Mouse (Mus musculus) midbrain, embryonic 16.5 days (tissue): ENCODE data around the gene 1700001O22Rik. TPM values are rescaled to one million over a fixed set of nuclear protein-coding genes. Genes with fewer than 3 reads are reported as not detected.

Experiments
- ATAC-seq: fragments of 200-750 bp; cut with Nextera tagmentation; 2 replicates; pipeline ENCODE4 v1.8.0; 2017; ENCODE audit warnings: moderate TSS enrichment
- H3K27ac ChIP-seq: fragments of 300-500 bp; sonication (generic); 2 replicates; pipeline ENCODE4 v1.5.1; 2014; ENCODE audit warnings: mild to moderate bottlenecking, low read length, mixed read lengths
- H3K27me3 ChIP-seq: fragments of 300-500 bp; sonication (generic); 2 replicates; pipeline ENCODE4 v1.6.1; 2014; ENCODE audit warnings: low read depth, low read length, mixed read lengths; ENCODE audit not compliant: control insufficient read depth, insufficient read depth
- H3K36me3 ChIP-seq: fragments of 300-500 bp; sonication (generic); 2 replicates; pipeline ENCODE4 v1.6.1; 2014; ENCODE audit warnings: mild to moderate bottlenecking, low read length, moderate library complexity, mixed read lengths; ENCODE audit not compliant: control insufficient read depth, insufficient read depth
- H3K4me1 ChIP-seq: fragments of 300-500 bp; sonication (generic); 2 replicates; pipeline ENCODE4 v1.6.1; 2014; ENCODE audit warnings: mild to moderate bottlenecking, low read length, mixed read lengths; ENCODE audit not compliant: control insufficient read depth, insufficient read depth
- H3K4me2 ChIP-seq: fragments of 300-500 bp; sonication (generic); 2 replicates; pipeline ENCODE4 v1.6.1; 2014; ENCODE audit warnings: mild to moderate bottlenecking, low read length, mixed read lengths
- H3K4me3 ChIP-seq: fragments of 300-500 bp; sonication (generic); 2 replicates; pipeline ENCODE4 v1.5.1; 2014; ENCODE audit warnings: low read depth, mild to moderate bottlenecking, low read length, moderate library complexity, mixed read lengths
- H3K9ac ChIP-seq: fragments of 300-500 bp; sonication (generic); 2 replicates; pipeline ENCODE4 v1.6.1; 2014; ENCODE audit warnings: low read depth, low read length, mixed read lengths
- H3K9me3 ChIP-seq: fragments of 300-500 bp; sonication (generic); replicated peaks from 2 replicates; pipeline ENCODE4 v1.6.1; 2014; ENCODE audit warnings: mild to moderate bottlenecking, low read length, mixed read lengths; ENCODE audit not compliant: control insufficient read depth, poor library complexity, severe bottlenecking
- WGBS: fragments of 180-500 bp; shearing (Covaris S2); extraction: QIAGEN DNeasy Blood & Tissue Kit; methylation state at CpG from one replicate; pipeline ENCODE4 v1.1.7; 2014; 5-methylcytosine and 5-hydroxymethylcytosine counted together
- polyA plus RNA-seq: library from polyadenylated mRNA; unstranded; fragments of >200 nt; fragmentation: Nextera tagmentation; extraction: Ambion mirVana; gene quantifications from 2 replicates; pipeline ENCODE4 v1.2.1, GENCODE M21; 2015

Gene 1700001O22Rik
- polyA plus RNA-seq, 1 experiment from 2014 or later: 2.1 TPM

DNA sequence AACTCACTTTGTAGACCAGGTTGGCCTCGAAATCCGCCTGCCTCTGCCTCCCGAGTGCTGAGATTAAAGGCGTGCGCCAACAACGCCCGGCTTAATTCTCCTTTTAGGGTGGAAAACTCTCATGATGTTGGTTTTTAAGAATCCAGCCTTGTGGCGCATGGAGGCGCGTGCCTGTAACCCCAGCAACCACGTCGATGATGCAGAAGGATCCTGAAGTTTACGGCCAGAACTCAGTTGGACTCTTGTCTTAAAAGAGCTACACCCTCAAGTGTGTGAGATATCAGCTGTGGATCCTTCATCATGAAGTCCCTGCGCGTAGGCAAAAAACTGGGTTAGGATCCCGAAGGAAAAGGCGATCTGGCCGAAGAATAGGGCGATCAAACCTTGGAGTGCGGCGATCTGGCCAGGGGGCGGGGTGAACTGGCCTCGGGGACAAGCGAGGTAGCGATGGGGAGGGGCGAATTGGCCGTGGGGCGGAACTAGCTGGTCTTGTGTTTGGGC lies 3.7 kb upstream of the 1700001O22Rik start:
- WGBS: 5% methylated on average over 28 of the region's 28 CpGs
- peaks cover 8% of the 10 kb centered on the region for H3K27me3 ChIP-seq
- H3K4me2 ChIP-seq: peak overlapping the region; percentile 88
- peak overlapping the region; percentile 54 for H3K4me3 ChIP-seq
- peak overlapping the region; percentile 77 for H3K9ac ChIP-seq
- no peaks in the 10 kb centered on the region for H3K36me3 ChIP-seq
- peak overlapping the region; percentile 81 for H3K27ac ChIP-seq
- peaks cover 19% of the 10 kb centered on the region for H3K4me1 ChIP-seq
- ATAC-seq: no peak; the same call in none of the 2 replicates
- no peaks in the 10 kb centered on the region for H3K9me3 ChIP-seq

DNA sequence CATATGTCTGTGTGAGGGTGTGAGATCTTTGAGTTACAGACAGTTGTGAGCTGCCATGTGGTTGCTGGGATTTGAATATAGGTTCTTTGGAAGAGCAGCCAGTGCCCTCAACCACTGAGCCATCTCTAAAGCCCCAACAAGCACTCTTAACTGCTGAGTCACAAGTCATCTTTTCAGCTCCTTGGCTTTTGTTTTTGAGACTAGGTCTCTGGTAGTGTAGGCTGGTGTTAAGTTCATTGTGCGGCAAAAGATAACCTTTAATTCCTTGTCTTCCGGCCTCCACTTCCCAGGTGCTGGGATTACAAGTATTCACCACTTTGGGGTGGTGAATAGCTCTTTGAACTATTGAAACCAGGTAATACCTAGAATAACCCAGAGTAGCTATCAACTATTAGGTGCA lies 2.5 kb upstream of the 1700001O22Rik start:
- Histone ChIP-seq H3K27ac (no peak overlapping the region), H3K9me3 (no peaks in the 10 kb centered on the region)

DNA sequence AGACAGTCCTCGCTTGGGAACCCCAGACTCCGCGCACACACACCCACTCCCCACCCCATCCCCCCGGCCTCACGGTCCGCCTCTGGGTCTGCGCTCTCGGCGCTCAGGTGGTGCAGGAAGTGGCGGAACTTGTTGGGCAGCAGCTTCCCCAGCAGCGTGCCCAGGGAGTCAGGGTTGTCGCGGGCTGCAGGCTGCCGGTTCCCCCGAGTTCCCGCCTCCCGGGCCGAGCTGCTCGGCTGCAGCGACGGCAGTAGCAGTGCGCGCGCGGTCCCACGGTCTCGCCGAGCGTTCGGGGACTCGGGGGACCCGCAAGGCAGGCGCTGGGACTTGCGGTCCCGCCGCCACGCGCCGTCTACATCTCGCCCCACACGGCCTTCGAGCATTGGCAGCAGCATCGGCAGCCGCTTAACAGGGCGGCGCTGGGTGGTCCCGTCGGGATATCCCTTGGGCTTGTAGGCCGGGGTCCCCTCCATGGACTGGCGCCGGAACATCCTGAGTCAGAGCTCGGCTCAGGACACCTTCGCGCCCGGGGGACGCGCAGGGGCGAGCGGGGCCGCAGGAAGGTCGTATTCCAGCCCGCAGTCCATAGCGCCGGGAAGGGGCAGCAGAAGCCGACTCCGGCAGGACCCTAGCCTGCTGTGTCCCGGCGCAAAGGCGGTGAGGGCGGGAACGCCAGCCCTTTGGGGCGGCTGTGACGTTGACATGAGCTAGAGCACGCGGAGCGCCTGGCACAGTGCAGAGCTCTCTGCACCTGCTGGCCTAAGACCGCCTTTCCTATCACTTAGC lies 2.2 kb downstream of the 1700001O22Rik start:
- Histone ChIP-seq H3K36me3 (no peaks in the 10 kb centered on the region), H3K4me1 (peaks cover 18% of the 10 kb centered on the region), H3K27ac (no peak overlapping the region), H3K9me3 (no peaks in the 10 kb centered on the region), H3K4me3 (peak overlapping the region; percentile 43), H3K4me2 (peak overlapping the region; percentile 91), H3K27me3 (peaks cover 8% of the 10 kb centered on the region), H3K9ac (peak overlapping the region; percentile 69)
- under 1% methylated on average over 72 of the region's 77 CpGs for whole genome bisulfite sequencing
- ATAC-seq: no peak

More for the DNA sequence above, 2.5 kb upstream of the 1700001O22Rik start:
- no peak overlapping the region for H3K9ac ChIP-seq
- WGBS: 97% methylated on average over 2 of the region's 2 CpGs
- H3K4me2 ChIP-seq: no peak overlapping the region
- no peak for ATAC-seq
- peaks cover 25% of the 10 kb centered on the region for H3K4me1 ChIP-seq
- H3K36me3 ChIP-seq: no peaks in the 10 kb centered on the region
- peaks cover 8% of the 10 kb centered on the region for H3K27me3 ChIP-seq
- no peak overlapping the region for H3K4me3 ChIP-seq

- Histone ChIP-seq H3K4me3 (peak overlapping the region; percentile 43), H3K27me3 (peaks cover 8% of the 10 kb centered on the region), H3K9me3 (no peaks in the 10 kb centered on the region), H3K4me1 (peaks cover 24% of the 10 kb centered on the region), H3K4me2 (peak overlapping the region; percentile 91), H3K36me3 (no peaks in the 10 kb centered on the region), H3K9ac (peak overlapping the region; percentile 69), H3K27ac (no peak overlapping the region)
- ATAC-seq: no peak
- 47% methylated on average over 6 of the region's 7 CpGs for WGBS
Measured at GRCm38 (mm10) chr2:30800671-30801066, 2.8 kb downstream of the 1700001O22Rik start.

DNA sequence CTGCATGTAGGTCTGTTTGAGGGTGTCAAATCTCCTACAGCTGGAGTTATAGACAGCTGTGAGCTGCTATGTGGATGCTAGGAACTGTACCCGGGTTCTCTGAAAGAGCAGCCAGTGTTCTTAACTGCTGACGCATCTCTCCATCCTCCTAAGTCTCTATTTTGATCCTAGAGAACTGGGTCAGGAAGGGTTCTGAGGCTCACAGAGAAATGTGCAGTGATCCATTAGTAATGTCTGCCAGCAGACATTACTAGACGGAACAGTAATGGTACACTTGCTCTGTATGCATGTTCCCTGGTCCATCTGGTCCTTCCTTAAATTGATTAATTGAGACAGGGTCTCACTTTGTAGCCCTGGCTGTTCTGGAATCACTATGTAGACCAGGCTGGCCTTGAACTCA lies 4.0 kb downstream of the 1700001O22Rik start:
- H3K9ac ChIP-seq: no peak overlapping the region
- no peak for ATAC-seq
- no peaks in the 10 kb centered on the region for H3K9me3 ChIP-seq
- peaks cover 28% of the 10 kb centered on the region for H3K4me1 ChIP-seq
- peaks cover 8% of the 10 kb centered on the region for H3K27me3 ChIP-seq
- H3K27ac ChIP-seq: no peak overlapping the region
- H3K4me3 ChIP-seq: no peak overlapping the region
- WGBS: 82% methylated on average over 3 of the region's 3 CpGs
- H3K36me3 ChIP-seq: no peaks in the 10 kb centered on the region
- no peak overlapping the region for H3K4me2 ChIP-seq

- Histone ChIP-seq H3K27me3 (no peaks in the 10 kb centered on the region; the same call in 1 of the 2 replicates), H3K9me3 (no peaks in the 10 kb centered on the region), H3K9ac (peak overlapping the region; percentile 51), H3K4me1 (peaks cover 29% of the 10 kb centered on the region), H3K27ac (peak overlapping the region; percentile 79), H3K36me3 (no peaks in the 10 kb centered on the region), H3K4me3 (0 out of 2 replicates have a peak overlapping the region, but pooled peaks have one; percentile 13), H3K4me2 (peak overlapping the region; percentile 49)
- ATAC-seq: peak; percentile 82
- WGBS: 4% methylated on average over 10 of the region's 11 CpGs
Measured at GRCm38 (mm10) chr2:30796382-30796781, 7.1 kb downstream of the 1700001O22Rik start.

- Histone ChIP-seq H3K27ac (peak overlapping the region; percentile 61), H3K36me3 (no peaks in the 10 kb centered on the region), H3K4me2 (peak overlapping the region; percentile 49), H3K9ac (peak overlapping the region; percentile 50), H3K4me3 (no peak overlapping the region), H3K27me3 (no peaks in the 10 kb centered on the region; the same call in 1 of the 2 replicates), H3K4me1 (peaks cover 24% of the 10 kb centered on the region), H3K9me3 (no peaks in the 10 kb centered on the region)
- 55% methylated on average over 5 of the region's 5 CpGs for WGBS
- peak; percentile 19 for ATAC-seq
Measured at GRCm38 (mm10) chr2:30795889-30796275, 7.6 kb downstream of the 1700001O22Rik start.

DNA sequence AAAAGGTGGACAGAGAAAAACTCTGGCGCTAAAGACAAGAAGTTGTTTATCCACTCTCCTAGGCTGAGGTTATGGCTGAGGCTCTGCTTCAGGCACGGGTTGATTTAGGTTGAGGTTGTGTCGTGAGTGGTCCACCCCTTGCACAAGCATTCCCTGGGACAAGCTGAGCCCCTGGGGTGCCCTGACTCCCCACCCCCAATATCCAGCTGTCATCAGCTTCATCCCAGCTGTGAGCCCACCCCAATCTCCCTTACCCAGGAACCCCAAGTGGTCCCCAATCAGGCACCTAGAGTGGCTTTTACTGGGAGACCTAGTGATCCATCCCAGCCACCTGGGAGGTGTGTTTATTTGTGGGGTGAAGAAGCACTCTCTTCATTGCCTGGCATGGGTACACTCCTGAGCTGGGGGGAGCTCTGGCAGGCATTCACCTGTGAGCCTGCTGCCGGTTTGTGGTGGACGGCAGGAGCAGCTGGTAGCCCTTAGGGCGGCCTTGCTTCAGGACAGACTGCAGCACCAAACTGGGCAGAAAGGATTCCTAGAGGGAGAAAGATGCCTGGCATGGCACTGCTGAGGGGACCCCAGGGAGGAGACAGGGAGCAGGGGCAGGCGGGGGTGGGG lies 8.1 kb downstream of the 1700001O22Rik start:
- H3K4me2 ChIP-seq: peak overlapping the region; percentile 60; the same call in 1 of the 2 replicates
- H3K9ac ChIP-seq: 0 out of 2 replicates have a peak overlapping the region, but pooled peaks have one; percentile 50
- H3K4me1 ChIP-seq: peaks cover 24% of the 10 kb centered on the region
- no peak for ATAC-seq
- H3K27me3 ChIP-seq: no peaks in the 10 kb centered on the region; the same call in 1 of the 2 replicates
- no peak overlapping the region for H3K4me3 ChIP-seq
- no peak overlapping the region for H3K27ac ChIP-seq
- H3K9me3 ChIP-seq: no peaks in the 10 kb centered on the region
- WGBS: 60% methylated on average over 7 of the region's 7 CpGs
- no peaks in the 10 kb centered on the region for H3K36me3 ChIP-seq
